Mouse (Mus musculus): Measurements from ENCODE around the gene Rhbdf2. TPM values are rescaled to one million over a fixed set of nuclear protein-coding genes. Genes with fewer than 3 reads are reported as not detected.
A peak's percentile ranks its signal among the peaks of the same experiment; 100 is the strongest.
"Not testable (repeated sequence)": the region's sequence is repeated elsewhere in the genome, so short reads cannot be mapped to it uniquely, and the experiment has no call there.

Rhbdf2 gene
- polyA plus RNA-seq, 1 experiment from 2014 or later: 10.8 TPM

DNA sequence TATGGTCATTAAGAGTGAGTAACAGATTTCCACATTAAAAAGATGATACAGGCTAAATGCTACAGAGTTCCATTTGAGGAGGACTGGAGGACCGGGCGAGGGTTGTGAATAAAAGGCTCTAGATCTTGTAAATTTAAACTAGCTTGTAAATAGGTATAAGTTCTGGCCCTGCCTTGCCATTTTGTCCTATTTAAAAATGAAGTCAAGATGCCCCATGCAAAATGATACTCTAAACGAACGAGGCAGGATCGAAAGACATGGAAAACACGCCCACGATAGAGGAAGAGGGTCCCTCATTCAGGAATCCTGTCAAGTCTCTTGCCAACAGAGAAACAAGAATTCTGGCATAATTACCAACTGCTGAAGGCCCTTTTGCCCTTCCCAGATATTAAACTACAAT lies 43.6 kb upstream of the Rhbdf2 start:
- Histone ChIP-seq H3K4me1 (ENCODE audit: control insufficient read depth, insufficient read depth, low read length) (peaks cover 30% of the 10 kb centered on the region), H3K9ac (ENCODE audit: low read depth, low read length) (no peak overlapping the region), H3K27ac (ENCODE audit: low read length) (no peak overlapping the region), H3K36me3 (ENCODE audit: control insufficient read depth, insufficient read depth, low read length) (peaks cover 10% of the 10 kb centered on the region; the same call in 1 of the 2 replicates), H3K4me3 (ENCODE audit: low read length) (no peak overlapping the region), H3K9me3 (ENCODE audit: control insufficient read depth, low read length) (no peaks in the 10 kb centered on the region), H3K27me3 (replicated peaks; ENCODE audit: control insufficient read depth, insufficient read depth, low read length) (no peaks in the 10 kb centered on the region), H3K4me2 (ENCODE audit: low read depth, low read length) (no peak overlapping the region)
- 82% methylated on average over 7 of the region's 7 CpGs for WGBS
- ATAC-seq: no peak

DNA sequence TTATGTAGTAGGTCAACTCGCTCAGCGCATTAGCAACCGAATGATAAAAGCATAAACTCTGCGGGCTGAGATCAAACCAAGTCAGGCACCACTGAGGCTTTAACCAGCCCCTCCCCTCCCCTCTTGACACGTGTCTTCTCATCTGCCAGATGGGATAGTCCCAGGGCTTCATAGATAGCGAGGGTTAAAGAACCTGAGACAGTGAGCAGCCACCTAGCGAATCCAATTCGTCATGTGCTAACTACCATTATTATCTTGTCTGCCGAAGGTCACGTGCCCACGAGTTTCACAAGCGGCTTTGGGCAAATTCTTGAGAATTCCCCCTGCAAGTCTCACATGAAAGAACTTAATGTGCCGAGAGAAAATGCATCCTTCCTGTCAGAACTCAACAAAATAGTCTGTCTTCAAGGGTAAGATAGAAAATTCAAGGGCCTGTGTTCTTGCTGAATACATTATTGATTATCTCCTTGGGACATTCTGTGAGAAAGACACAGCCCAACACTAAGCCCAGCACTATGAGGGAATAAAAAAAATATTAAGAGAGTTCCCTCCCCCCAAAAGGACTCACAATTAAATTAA lies 43.1 kb upstream of the Rhbdf2 start:
- WGBS: 41% methylated on average over 13 of the region's 13 CpGs

DNA sequence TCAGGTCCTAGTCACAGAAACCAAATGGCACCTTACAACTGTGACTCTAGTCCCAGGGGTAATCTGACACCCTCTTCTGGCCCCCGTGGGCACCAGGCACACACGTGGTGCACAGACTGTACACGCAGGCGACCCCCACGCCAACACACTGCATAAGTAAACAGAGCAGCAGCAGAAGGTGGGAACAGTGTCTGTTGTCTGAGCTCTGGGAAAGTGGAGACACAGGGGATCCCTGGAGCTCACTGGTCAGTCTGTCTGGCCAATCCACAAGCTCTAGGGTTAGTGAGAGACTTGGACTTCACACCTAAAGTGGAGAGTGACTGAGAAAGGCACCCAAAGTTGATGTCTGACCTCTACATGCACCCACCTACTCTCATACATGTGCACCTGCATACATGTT lies 42.5 kb upstream of the Rhbdf2 start:
- H3K4me1 ChIP-seq (ENCODE audit: control insufficient read depth, insufficient read depth, low read length): peaks cover 25% of the 10 kb centered on the region
- no peak overlapping the region for H3K27ac ChIP-seq (ENCODE audit: low read length)
- H3K27me3 ChIP-seq (replicated peaks; ENCODE audit: control insufficient read depth, insufficient read depth, low read length): no peaks in the 10 kb centered on the region
- peaks cover 7% of the 10 kb centered on the region; the same call in 1 of the 2 replicates for H3K36me3 ChIP-seq (ENCODE audit: control insufficient read depth, insufficient read depth, low read length)
- WGBS: 18% methylated on average over 5 of the region's 5 CpGs
- no peaks in the 10 kb centered on the region for H3K9me3 ChIP-seq (ENCODE audit: control insufficient read depth, low read length)
- no peak overlapping the region for H3K4me2 ChIP-seq (ENCODE audit: low read depth, low read length)
- H3K4me3 ChIP-seq (ENCODE audit: low read length): no peak overlapping the region
- H3K9ac ChIP-seq (ENCODE audit: low read depth, low read length): no peak overlapping the region
- no peak for ATAC-seq

More for the DNA sequence above, 43.1 kb upstream of the Rhbdf2 start:
- peaks cover 10% of the 10 kb centered on the region; the same call in 1 of the 2 replicates for H3K36me3 ChIP-seq (ENCODE audit: control insufficient read depth, insufficient read depth, low read length)
- no peaks in the 10 kb centered on the region for H3K9me3 ChIP-seq (ENCODE audit: control insufficient read depth, low read length)
- H3K4me1 ChIP-seq (ENCODE audit: control insufficient read depth, insufficient read depth, low read length): peaks cover 30% of the 10 kb centered on the region
- no peak overlapping the region for H3K4me2 ChIP-seq (ENCODE audit: low read depth, low read length)
- H3K4me3 ChIP-seq (ENCODE audit: low read length): no peak overlapping the region
- no peak for ATAC-seq
- no peak overlapping the region for H3K9ac ChIP-seq (ENCODE audit: low read depth, low read length)
- H3K27me3 ChIP-seq (replicated peaks; ENCODE audit: control insufficient read depth, insufficient read depth, low read length): no peaks in the 10 kb centered on the region
- H3K27ac ChIP-seq (ENCODE audit: low read length): no peak overlapping the region

DNA sequence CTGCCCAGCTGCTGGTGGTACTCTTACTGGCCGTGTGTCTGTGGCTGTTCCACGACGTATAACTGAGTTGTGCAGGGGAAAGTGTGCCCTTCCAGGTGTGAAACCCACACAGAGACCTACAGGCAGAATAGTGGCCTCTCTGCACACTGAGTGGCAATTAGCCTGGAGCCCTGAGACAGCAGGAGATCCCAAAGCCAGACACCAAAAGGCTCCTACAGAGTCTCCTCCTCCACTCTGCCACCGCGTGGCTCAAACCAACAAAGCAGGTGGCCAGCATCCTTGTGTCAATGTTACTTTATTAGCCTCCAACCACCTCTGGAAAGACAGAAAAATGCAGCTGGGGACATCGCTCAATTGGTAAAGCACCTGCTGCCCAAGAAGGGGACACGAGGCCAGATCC lies 42.0 kb upstream of the Rhbdf2 start:
- Histone ChIP-seq H3K27me3 (replicated peaks; ENCODE audit: control insufficient read depth, insufficient read depth, low read length) (no peaks in the 10 kb centered on the region), H3K27ac (ENCODE audit: low read length) (peak overlapping the region; percentile 26; the same call in 1 of the 2 replicates), H3K36me3 (ENCODE audit: control insufficient read depth, insufficient read depth, low read length) (peaks cover 2% of the 10 kb centered on the region; the same call in 1 of the 2 replicates), H3K4me1 (ENCODE audit: control insufficient read depth, insufficient read depth, low read length) (peaks cover 20% of the 10 kb centered on the region), H3K9ac (ENCODE audit: low read depth, low read length) (0 out of 2 replicates have a peak overlapping the region, but pooled peaks have one; percentile 17), H3K4me3 (ENCODE audit: low read length) (no peak overlapping the region), H3K9me3 (ENCODE audit: control insufficient read depth, low read length) (no peaks in the 10 kb centered on the region), H3K4me2 (ENCODE audit: low read depth, low read length) (no peak overlapping the region)
- WGBS: 54% methylated on average over 7 of the region's 7 CpGs
- no peak for ATAC-seq

DNA sequence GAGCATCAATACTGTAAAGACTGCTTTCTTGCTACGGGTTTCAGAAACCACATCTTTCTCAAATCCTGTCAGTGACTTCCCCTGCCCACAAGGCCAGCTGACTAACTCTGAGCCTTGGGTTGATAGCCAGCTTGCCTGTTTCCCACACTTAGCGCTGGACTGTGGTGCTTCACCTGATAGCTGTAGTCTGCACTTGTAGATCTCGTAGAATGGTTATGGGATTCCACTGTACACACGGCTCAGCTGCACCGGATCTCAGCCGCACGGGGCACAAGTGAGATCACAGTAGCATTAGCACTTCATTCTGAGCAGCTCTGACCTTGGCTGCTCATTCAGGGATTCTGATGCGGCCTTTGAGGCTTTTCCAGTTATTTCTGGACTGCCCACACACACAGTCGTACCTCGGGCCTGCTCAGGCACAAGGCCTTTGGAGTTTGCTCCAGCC lies 41.6 kb upstream of the Rhbdf2 start:
- no peak overlapping the region for H3K4me2 ChIP-seq (ENCODE audit: low read depth, low read length)
- no peaks in the 10 kb centered on the region for H3K27me3 ChIP-seq (replicated peaks; ENCODE audit: control insufficient read depth, insufficient read depth, low read length)
- H3K36me3 ChIP-seq (ENCODE audit: control insufficient read depth, insufficient read depth, low read length): no peaks in the 10 kb centered on the region; the same call in 1 of the 2 replicates
- no peak for ATAC-seq
- H3K4me3 ChIP-seq (ENCODE audit: low read length): no peak overlapping the region
- 0 out of 2 replicates have a peak overlapping the region, but pooled peaks have one; percentile 17 for H3K9ac ChIP-seq (ENCODE audit: low read depth, low read length)
- no peaks in the 10 kb centered on the region for H3K9me3 ChIP-seq (ENCODE audit: control insufficient read depth, low read length)
- WGBS: 84% methylated on average over 10 of the region's 10 CpGs
- H3K4me1 ChIP-seq (ENCODE audit: control insufficient read depth, insufficient read depth, low read length): peaks cover 16% of the 10 kb centered on the region
- peak overlapping the region; percentile 26; the same call in 1 of the 2 replicates for H3K27ac ChIP-seq (ENCODE audit: low read length)

DNA sequence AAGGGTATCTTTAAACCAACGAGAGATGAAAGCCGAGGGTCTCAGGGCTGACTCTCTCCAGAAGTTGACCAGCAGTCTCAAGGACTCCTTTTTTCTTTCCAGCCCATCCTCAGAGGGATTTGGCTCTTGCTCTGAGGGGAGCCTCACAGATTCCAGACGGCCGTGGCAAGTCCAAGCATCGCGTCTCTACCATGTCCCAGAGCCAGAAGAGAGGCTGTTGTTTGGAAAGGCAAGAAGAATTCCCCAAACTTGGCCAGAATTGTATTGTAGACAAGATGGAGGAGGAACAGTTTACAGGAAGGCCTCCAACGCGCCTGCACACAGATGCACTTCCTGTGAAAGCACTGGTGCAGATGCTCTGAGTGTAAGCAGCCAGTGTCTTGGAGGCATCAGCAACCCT lies 41.1 kb upstream of the Rhbdf2 start:
- Histone ChIP-seq H3K9ac (ENCODE audit: low read depth, low read length) (no peak overlapping the region), H3K9me3 (ENCODE audit: control insufficient read depth, low read length) (no peaks in the 10 kb centered on the region), H3K4me3 (ENCODE audit: low read length) (no peak overlapping the region), H3K4me2 (ENCODE audit: low read depth, low read length) (no peak overlapping the region), H3K4me1 (ENCODE audit: control insufficient read depth, insufficient read depth, low read length) (peaks cover 11% of the 10 kb centered on the region), H3K27ac (ENCODE audit: low read length) (no peak overlapping the region), H3K27me3 (replicated peaks; ENCODE audit: control insufficient read depth, insufficient read depth, low read length) (no peaks in the 10 kb centered on the region), H3K36me3 (ENCODE audit: control insufficient read depth, insufficient read depth, low read length) (no peaks in the 10 kb centered on the region)
- ATAC-seq: no peak
- 73% methylated on average over 8 of the region's 8 CpGs for WGBS

DNA sequence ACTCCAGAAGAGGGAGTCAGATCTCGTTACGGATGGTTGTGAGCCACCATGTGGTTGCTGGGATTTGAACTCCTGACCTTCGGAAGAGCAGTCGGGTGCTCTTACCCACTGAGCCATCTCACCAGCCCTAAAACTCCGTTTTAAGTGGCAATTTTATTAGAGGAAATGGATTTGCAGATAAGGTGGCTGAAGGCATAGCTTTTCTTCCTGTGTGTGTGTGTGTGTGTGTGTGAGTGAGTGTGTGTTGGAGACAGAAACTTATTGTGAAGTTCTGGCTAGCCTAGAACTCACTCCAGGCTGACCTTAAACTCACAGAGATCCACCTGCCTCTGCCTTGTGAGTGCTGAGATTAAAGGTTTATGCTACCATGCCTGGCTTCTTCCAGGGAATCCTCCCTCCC lies 40.2 kb upstream of the Rhbdf2 start:
- H3K27me3 ChIP-seq (replicated peaks; ENCODE audit: control insufficient read depth, insufficient read depth, low read length); H3K27ac ChIP-seq (ENCODE audit: low read length); H3K4me2 ChIP-seq (ENCODE audit: low read depth, low read length); H3K36me3 ChIP-seq (ENCODE audit: control insufficient read depth, insufficient read depth, low read length); H3K4me3 ChIP-seq (ENCODE audit: low read length); H3K9ac ChIP-seq (ENCODE audit: low read depth, low read length); ATAC-seq; H3K9me3 ChIP-seq (ENCODE audit: control insufficient read depth, low read length): not testable (repeated sequence)
- WGBS: 71% methylated on average over 3 of the region's 5 CpGs
- H3K4me1 ChIP-seq (ENCODE audit: control insufficient read depth, insufficient read depth, low read length): peaks cover 12% of the 10 kb centered on the region

DNA sequence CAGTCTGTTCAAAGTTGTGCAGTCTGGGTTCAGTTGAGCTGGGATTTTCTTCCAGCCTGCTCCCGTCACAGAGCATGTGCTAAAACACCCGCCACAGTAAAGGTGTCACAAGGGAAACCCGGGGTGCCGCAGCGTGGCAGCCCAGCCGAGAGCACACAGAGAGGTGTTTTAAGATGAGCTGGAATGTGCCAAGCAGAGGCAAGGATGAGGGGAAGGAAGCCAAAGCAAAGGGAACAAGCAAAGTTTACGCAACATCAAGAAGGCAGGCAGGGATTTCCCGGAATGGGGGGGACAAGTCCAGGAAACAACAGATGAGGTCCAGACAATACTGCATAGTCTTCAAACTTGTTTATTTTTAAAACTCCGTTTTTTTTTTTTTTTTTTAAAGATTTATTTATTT lies 39.7 kb upstream of the Rhbdf2 start:
- Histone ChIP-seq H3K27me3 (replicated peaks; ENCODE audit: control insufficient read depth, insufficient read depth, low read length) (peaks cover 3% of the 10 kb centered on the region; the same call in 1 of the 2 replicates), H3K4me2 (ENCODE audit: low read depth, low read length) (no peak overlapping the region), H3K4me1 (ENCODE audit: control insufficient read depth, insufficient read depth, low read length) (peaks cover 16% of the 10 kb centered on the region), H3K9me3 (ENCODE audit: control insufficient read depth, low read length) (no peaks in the 10 kb centered on the region), H3K4me3 (ENCODE audit: low read length) (no peak overlapping the region), H3K36me3 (ENCODE audit: control insufficient read depth, insufficient read depth, low read length) (no peaks in the 10 kb centered on the region), H3K27ac (ENCODE audit: low read length) (no peak overlapping the region), H3K9ac (ENCODE audit: low read depth, low read length) (no peak overlapping the region)
- no peak for ATAC-seq
- 70% methylated on average over 9 of the region's 9 CpGs for WGBS

DNA sequence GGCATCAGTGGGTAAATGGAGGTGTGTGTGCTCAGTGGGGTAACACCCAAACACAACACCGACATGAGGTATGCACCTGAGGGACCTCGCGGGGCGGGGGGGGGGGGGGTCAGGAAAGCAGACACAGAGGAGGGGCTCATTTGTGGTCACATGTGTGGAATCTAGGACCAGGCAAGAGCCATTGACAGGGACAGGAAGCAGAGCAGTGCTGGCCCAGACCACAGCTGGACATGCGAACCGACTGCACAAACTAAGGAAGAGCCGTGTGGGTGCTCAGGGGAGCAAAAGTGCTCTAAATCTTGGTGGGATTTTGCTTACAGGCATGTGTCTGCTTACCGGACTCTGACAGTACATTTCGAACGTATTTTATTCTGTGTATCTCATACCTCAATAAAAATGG lies 38.5 kb upstream of the Rhbdf2 start:
- ATAC-seq: no peak
- Histone ChIP-seq H3K9ac (ENCODE audit: low read depth, low read length) (no peak overlapping the region; the same call in 1 of the 2 replicates), H3K27ac (ENCODE audit: low read length) (no peak overlapping the region), H3K9me3 (ENCODE audit: control insufficient read depth, low read length) (no peaks in the 10 kb centered on the region), H3K4me3 (ENCODE audit: low read length) (no peak overlapping the region), H3K27me3 (replicated peaks; ENCODE audit: control insufficient read depth, insufficient read depth, low read length) (peaks cover 3% of the 10 kb centered on the region; the same call in 1 of the 2 replicates), H3K4me1 (ENCODE audit: control insufficient read depth, insufficient read depth, low read length) (peaks cover 18% of the 10 kb centered on the region; the same call in 1 of the 2 replicates), H3K4me2 (ENCODE audit: low read depth, low read length) (no peak overlapping the region), H3K36me3 (ENCODE audit: control insufficient read depth, insufficient read depth, low read length) (no peaks in the 10 kb centered on the region)
- WGBS: 67% methylated on average over 10 of the region's 10 CpGs

Measured in intestine, embryonic 16.5 days (tissue).